Mouse (Mus musculus) heart, postnatal 0 days (tissue): ENCODE measurements around the gene Hdhd3. TPM values are rescaled to one million over a fixed set of nuclear protein-coding genes. Genes with fewer than 3 reads are reported as not detected.

Experiments
- ATAC-seq: fragments of 200-750 bp; cut with Nextera tagmentation; 2 replicates; pipeline ENCODE4 v1.8.0; 2017; ENCODE audit warnings: low read depth, moderate number of reproducible peaks, moderate library complexity; ENCODE audit not compliant: insufficient read depth
- DNase-seq: peaks from one replicate; pipeline ENCODE4 v3.0.0-alpha.2; 2016; ENCODE audit warnings: low spot score
- H3K27ac ChIP-seq: fragments of 300-500 bp; sonication (generic); 2 replicates; pipeline ENCODE4 v1.5.1; 2014; ENCODE audit warnings: low read depth, mild to moderate bottlenecking
- H3K27me3 ChIP-seq: fragments of 300-500 bp; sonication (generic); 2 replicates; pipeline ENCODE4 v1.6.1; 2014; ENCODE audit warnings: low read length, mixed read lengths; ENCODE audit not compliant: control insufficient read depth, insufficient read depth
- H3K36me3 ChIP-seq: fragments of 300-500 bp; sonication (generic); replicated peaks from 2 replicates; pipeline ENCODE4 v1.6.1; 2014; ENCODE audit warnings: low read length, mixed read lengths; ENCODE audit not compliant: control insufficient read depth, insufficient read depth
- H3K4me1 ChIP-seq: fragments of 300-500 bp; sonication (generic); 2 replicates; pipeline ENCODE4 v1.6.1; 2014; ENCODE audit warnings: antibody characterized with exemption; ENCODE audit not compliant: control insufficient read depth, insufficient read depth
- H3K4me2 ChIP-seq: fragments of 300-500 bp; sonication (generic); 2 replicates; pipeline ENCODE4 v1.6.1; 2014; ENCODE audit warnings: low read depth, mild to moderate bottlenecking, low read length, moderate library complexity
- H3K4me3 ChIP-seq: fragments of 300-500 bp; sonication (generic); 2 replicates; pipeline ENCODE4 v1.5.1; 2014; ENCODE audit warnings: low read depth, low read length
- H3K9ac ChIP-seq: fragments of 300-500 bp; sonication (generic); replicated peaks from 2 replicates; pipeline ENCODE4 v1.6.1; 2014; ENCODE audit warnings: low read depth, low read length, mixed read lengths
- H3K9me3 ChIP-seq: fragments of 300-500 bp; sonication (generic); replicated peaks from 2 replicates; pipeline ENCODE4 v1.6.1; 2016; ENCODE audit warnings: low read length; ENCODE audit not compliant: control insufficient read depth
- CTCF ChIP-seq: IDR thresholded peaks from 2 replicates; pipeline ENCODE4 v1.5.1; 2016; ENCODE audit warnings: antibody characterized with exemption, control low read depth, low read depth
- EP300 ChIP-seq: IDR thresholded peaks from 2 replicates; pipeline ENCODE4 v1.6.1; 2016; ENCODE audit warnings: antibody characterized with exemption, low read depth
- WGBS: fragments of 180-500 bp; shearing (Covaris S2); extraction: QIAGEN DNeasy Blood & Tissue Kit; methylation state at CpG from one replicate; pipeline ENCODE4 v1.1.7; 2014; 5-methylcytosine and 5-hydroxymethylcytosine counted together
- polyA plus RNA-seq: library from polyadenylated mRNA; unstranded; fragments of >200 nt; fragmentation: Nextera tagmentation; extraction: Ambion mirVana; gene quantifications from 2 replicates; pipeline ENCODE4 v1.2.1, GENCODE M21; 2015
- total RNA-seq: library from RNA; depleted of rRNA; stranded (reverse); fragments of >200 nt; gene quantifications from 2 replicates; pipeline ENCODE4 v1.2.3, GENCODE M21; 2014; ENCODE audit warnings: low replicate concordance

The Hdhd3 gene
- total and polyA plus RNA-seq, 2 experiments from 2014 or later: 9.7 to 17.8 TPM

DNA sequence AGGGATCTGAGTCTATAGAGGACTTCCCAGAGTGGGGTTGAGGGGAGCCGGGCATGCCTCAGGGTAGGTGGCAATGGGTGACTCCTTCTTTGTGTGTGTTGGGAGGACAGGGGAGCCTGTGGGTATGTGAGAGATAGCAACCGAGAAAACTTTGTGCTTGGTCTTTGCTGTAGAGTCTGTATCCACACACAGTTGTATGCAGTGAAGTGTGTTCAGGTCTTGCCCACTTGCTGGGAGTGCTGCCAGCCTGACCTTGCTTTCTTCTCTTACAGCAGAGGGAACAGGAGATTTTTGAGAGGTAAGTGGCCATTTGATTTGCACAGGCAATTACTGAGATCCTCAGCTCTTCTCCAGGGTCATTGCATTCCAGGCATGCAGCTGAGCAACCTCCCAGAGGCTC is 15.4 kb downstream of the Hdhd3 start:
- no peaks in the 10 kb centered on the region for H3K9me3 ChIP-seq
- no peaks in the 10 kb centered on the region for H3K36me3 ChIP-seq
- DNase-seq (no peak), ATAC-seq (no peak)
- H3K27me3 ChIP-seq: no peaks in the 10 kb centered on the region
- no peak overlapping the region for H3K27ac ChIP-seq
- WGBS: 84% methylated on average over 2 of the region's 2 CpGs
- H3K9ac ChIP-seq: no peak overlapping the region
- H3K4me2 ChIP-seq: no peak overlapping the region
- H3K4me1 ChIP-seq: no peaks in the 10 kb centered on the region
- no peak overlapping the region for H3K4me3 ChIP-seq
- TF ChIP-seq EP300 (no peak), CTCF (no peak)

- Histone ChIP-seq H3K27ac (no peak overlapping the region), H3K9ac (no peak overlapping the region), H3K4me3 (no peak overlapping the region), H3K9me3 (no peaks in the 10 kb centered on the region), H3K36me3 (no peaks in the 10 kb centered on the region), H3K4me2 (no peak overlapping the region), H3K27me3 (no peaks in the 10 kb centered on the region), H3K4me1 (no peaks in the 10 kb centered on the region)
- WGBS: 84% methylated on average over 5 of the region's 5 CpGs
- DNase-seq (no peak), ATAC-seq (no peak)
- no peak for TF ChIP-seq EP300
- TF ChIP-seq CTCF: no peak
These were observed 16.1 kb downstream of the Hdhd3 start for GRCm38 (mm10) chr4:62487172-62487571.

GRCm38 (mm10) chr4:62486162-62486696 is 17.0 kb downstream of the Hdhd3 start:
- no peak for ATAC-seq
- no peak overlapping the region for H3K4me2 ChIP-seq

DNA sequence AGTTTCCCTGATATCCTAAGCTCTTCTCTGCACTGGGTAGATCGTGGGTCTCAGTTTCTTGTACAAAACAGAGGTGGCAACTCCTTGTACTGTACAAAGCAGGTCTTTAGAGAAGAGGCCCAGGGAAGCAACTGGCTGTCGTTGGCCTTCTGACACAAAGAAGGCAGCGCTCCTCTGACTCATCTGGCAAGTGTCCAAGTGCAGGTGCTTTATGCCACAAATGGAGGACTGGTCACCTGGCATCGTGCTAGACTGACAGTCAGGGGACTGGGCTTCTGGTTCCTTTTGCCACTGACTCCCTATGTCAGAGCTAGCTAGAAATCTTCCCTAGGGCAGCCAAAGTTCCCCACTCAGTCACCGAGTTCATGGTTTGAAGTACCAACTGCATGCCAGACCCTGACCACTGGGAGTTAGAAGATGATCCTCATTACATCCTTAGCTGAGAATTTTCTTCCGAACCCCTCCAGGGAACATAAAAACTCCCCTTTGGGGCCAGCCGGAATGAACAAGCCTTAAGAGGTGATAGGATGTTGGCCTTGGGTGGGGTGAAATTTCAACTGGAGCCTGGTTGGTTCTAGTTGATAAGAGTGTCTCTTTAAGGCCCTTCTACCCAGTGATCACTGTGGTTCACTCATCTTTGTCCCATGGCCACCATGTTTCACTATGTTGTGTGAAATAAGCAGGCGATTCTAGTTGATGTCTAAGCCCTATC is 17.7 kb downstream of the Hdhd3 start:
- Histone ChIP-seq H3K9me3 (no peaks in the 10 kb centered on the region), H3K4me3 (no peak overlapping the region), H3K36me3 (no peaks in the 10 kb centered on the region), H3K4me1 (no peaks in the 10 kb centered on the region), H3K9ac (no peak overlapping the region), H3K27ac (no peak overlapping the region), H3K4me2 (no peak overlapping the region), H3K27me3 (no peaks in the 10 kb centered on the region)
- 67% methylated on average over 8 of the region's 8 CpGs for WGBS
- TF ChIP-seq CTCF (no peak), EP300 (no peak)
- no peak for DNase-seq
- no peak for ATAC-seq

More at GRCm38 (mm10) chr4:62486162-62486696, 17.0 kb downstream of the Hdhd3 start:
- Histone ChIP-seq H3K36me3 (no peaks in the 10 kb centered on the region), H3K4me3 (no peak overlapping the region), H3K9ac (no peak overlapping the region), H3K27ac (no peak overlapping the region), H3K9me3 (no peaks in the 10 kb centered on the region), H3K4me1 (no peaks in the 10 kb centered on the region), H3K27me3 (no peaks in the 10 kb centered on the region)
- TF ChIP-seq EP300 (no peak), CTCF (no peak)
- 85% methylated on average over 15 of the region's 15 CpGs for WGBS
- no peak for DNase-seq

DNA sequence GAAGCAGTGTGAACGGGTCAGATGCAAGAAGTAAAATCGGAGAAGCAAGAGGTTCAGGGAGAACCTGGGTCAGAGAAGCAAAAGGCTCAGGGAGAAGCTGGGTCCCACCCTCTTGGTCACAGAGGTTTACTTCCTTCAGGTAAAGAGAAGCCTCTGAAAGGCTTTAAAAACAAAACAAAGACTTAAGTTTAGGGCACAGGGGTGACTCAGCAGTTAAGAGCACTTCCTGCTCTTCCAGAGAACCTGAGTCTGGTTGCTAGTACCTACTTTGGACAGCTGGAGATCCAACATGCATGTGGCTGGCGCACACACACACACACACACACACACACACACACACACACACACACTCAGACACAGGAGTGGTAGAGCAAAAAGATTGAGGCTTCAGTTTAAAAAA is 18.3 kb downstream of the Hdhd3 start:
- no peak overlapping the region for H3K27ac ChIP-seq
- no peak overlapping the region for H3K4me3 ChIP-seq
- peaks cover 4% of the 10 kb centered on the region; the same call in 1 of the 2 replicates for H3K4me1 ChIP-seq
- 67% methylated on average over 3 of the region's 3 CpGs for WGBS
- no peak for DNase-seq
- H3K27me3 ChIP-seq: peaks cover 2% of the 10 kb centered on the region
- H3K9me3 ChIP-seq: no peaks in the 10 kb centered on the region
- ATAC-seq: no peak
- no peaks in the 10 kb centered on the region for H3K36me3 ChIP-seq
- TF ChIP-seq EP300: no peak
- no peak for TF ChIP-seq CTCF
- H3K9ac ChIP-seq: no peak overlapping the region
- H3K4me2 ChIP-seq: no peak overlapping the region
